Mouse (Mus musculus) splenic B cell, adult 2 months (primary cell): ENCODE data around the gene Olfr154.
"Not testable (repeated sequence)": the region's sequence is repeated elsewhere in the genome, so short reads cannot be mapped to it uniquely, and the experiment has no call there.

Experiments used
- DNase-seq: peaks from one replicate; pipeline ENCODE4 v3.0.0-alpha.2; 2011; ENCODE audit warnings: low read depth, low spot score
- H3K27me3 ChIP-seq: 2 replicates; pipeline ENCODE4 v1.6.1; 2012; ENCODE audit warnings: mild to moderate bottlenecking, low read length, moderate library complexity, mixed read lengths; ENCODE audit not compliant: control insufficient read depth, poor library complexity, insufficient read depth, severe bottlenecking
- H3K36me3 ChIP-seq: 2 replicates; pipeline ENCODE4 v1.6.1; 2012; ENCODE audit warnings: mild to moderate bottlenecking, low read length, moderate library complexity, mixed read lengths; ENCODE audit not compliant: control insufficient read depth, poor library complexity, insufficient read depth, severe bottlenecking

Gene Olfr154

DNA sequence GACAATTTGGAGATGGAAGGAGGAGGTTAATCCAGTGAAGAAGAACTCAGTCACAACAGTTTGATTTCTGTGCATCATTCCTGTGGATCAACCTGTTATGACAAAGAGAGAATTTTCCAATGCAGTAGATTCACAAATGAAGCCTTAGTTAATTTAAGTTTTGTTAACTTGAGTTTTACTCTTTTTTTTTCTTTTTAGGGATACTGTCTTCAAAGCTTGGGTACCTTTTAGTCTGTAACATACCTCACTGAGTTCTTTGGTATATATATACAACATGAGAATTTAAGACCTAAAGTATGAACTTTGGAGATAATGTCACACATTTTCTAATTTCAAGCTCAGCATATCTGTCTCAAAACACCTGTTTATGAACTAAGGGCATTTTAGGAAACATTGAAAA lies at the start of gene Olfr154:
Gene Olfr154 (minus strand): TSS at position 101 of the 400 bp plus-strand sequence.
- not testable (repeated sequence) for H3K27me3 ChIP-seq, DNase-seq, H3K36me3 ChIP-seq

DNA sequence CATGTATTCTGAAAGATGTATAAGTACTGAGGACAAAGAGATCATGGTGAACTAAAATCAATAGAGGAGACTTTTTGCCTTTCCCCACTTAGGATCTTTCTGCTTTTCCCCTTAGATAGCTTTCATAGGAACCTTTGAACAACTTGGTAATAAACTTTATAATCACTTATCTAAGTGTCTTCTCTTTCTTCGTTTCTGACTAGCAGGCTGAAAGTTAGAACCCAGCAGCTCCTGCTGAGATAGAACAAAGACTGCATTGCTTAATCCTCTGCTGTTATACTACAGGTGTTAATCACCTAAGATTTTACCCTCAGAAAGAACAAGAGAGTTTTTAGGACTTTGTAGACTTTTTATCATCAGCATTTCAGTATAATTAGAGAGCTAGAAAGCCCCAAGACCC lies 46.9 kb upstream of the Olfr154 start:
- DNase-seq = no peak
- H3K27me3 ChIP-seq = no peaks in the 10 kb centered on the region
- H3K36me3 ChIP-seq = no peaks in the 10 kb centered on the region

DNA sequence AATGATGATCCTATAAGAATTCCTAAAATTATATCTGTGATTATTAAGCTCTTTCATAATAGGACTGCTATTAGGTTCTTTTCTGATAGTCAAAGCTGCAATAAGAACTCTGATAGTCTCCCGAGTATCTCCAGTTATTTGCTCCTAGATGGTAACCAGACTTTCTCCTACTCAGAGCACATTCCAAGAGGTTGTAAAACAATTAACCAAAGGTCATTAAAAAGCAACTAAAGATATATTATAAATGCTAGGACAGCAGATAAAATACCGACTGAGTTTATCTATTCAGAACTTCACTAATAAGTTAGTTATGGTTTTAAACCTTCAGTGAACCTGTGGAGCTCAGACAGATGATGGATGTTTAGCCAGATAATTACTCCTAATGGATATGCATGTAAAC lies 46.4 kb upstream of the Olfr154 start:
- DNase-seq, H3K36me3 ChIP-seq, H3K27me3 ChIP-seq: not testable (repeated sequence)

- no peak for DNase-seq
- Histone ChIP-seq H3K36me3 (no peaks in the 10 kb centered on the region), H3K27me3 (no peaks in the 10 kb centered on the region)
These were observed 24.9 kb upstream of the Olfr154 start, which contains the start of gene Olfr1008 for GRCm38 (mm10) chr2:85689131-85689530. TSS of gene Olfr1008 (plus strand) at chr2:85689431.

GRCm38 (mm10) chr2:85678667-85679066 lies 14.4 kb upstream of the Olfr154 start, which contains the start of gene Olfr1006:
TSS of gene Olfr1006 (minus strand) at chr2:85678767.
- Histone ChIP-seq H3K27me3 (no peaks in the 10 kb centered on the region), H3K36me3 (no peaks in the 10 kb centered on the region)
- DNase-seq = no peak

DNA sequence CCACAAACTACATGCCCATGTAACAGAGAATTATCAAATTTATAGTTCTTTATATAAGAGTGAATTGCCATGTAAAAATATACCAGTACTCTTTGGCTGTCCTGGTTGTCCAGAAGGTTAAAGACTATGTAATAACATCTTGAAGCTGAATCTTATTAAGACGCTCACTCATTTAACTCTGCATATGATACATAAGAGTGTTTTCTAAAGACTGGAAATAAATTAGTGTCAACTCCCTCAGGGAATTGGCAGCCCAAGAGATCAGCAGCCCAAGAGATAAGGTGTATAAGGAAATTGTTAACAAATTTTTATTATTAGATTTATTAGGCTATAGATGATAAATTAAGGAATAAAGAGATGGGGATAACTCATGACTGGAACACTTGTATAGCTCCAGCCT lies 13.7 kb downstream of the Olfr154 start, which contains the start of gene Olfr1002:
Gene Olfr1002 (minus strand): TSS at position 101 of the 400 bp plus-strand sequence.
- no peaks in the 10 kb centered on the region for H3K36me3 ChIP-seq
- no peak for DNase-seq
- no peaks in the 10 kb centered on the region for H3K27me3 ChIP-seq
